ENCODE assay signal across 11 mouse cellular contexts in genomic region chr10:78054633-78055565, GRCm38 (mm10). TPM values are rescaled to one million over a fixed set of nuclear protein-coding genes. Genes with fewer than 3 reads are reported as not detected.
DNase-seq lines count a peak whose midpoint lies in the region; ATAC-seq and TF ChIP-seq lines count a peak whose summit lies in the region.
"Had no signal": no experiment of that assay in that cellular context is flagged by ENCODE, and none has a peak within 500 bp of the region (broad histone marks: within the 10 kb centered on the region; RNA-seq: fewer than 3 reads in every experiment).

No protein-coding gene starts in this region.

- ATAC-seq in liver, embryonic 11.5 days (replicated peaks; ENCODE audit: low FRiP score) = peak; percentile 49; the same call in 1 of the 2 replicates
- no peak for ATAC-seq in liver, postnatal 0 days
- peak; percentile 18; the same call in 1 of the 2 replicates for ATAC-seq in neutrophil, adult 5-6 weeks (ENCODE audit: extremely low read depth, insufficient number of reproducible peaks, low FRiP score, poor library complexity, severe bottlenecking)
- no peak for ATAC-seq in monocyte, adult 5-6 weeks (replicated peaks; ENCODE audit: insufficient number of reproducible peaks, low FRiP score, low TSS enrichment, poor library complexity, severe bottlenecking)

- TF ChIP-seq CTCF in liver, postnatal 0 days (IDR thresholded peaks at IDR 0.05; ENCODE audit: low read depth) = no peak

- H3K4me3 ChIP-seq in liver, embryonic 11.5 days (ENCODE audit: low read depth, low read length) = no peak overlapping the region
- H3K4me3 ChIP-seq in liver, postnatal 0 days (ENCODE audit: low read depth, low read length) = no peak overlapping the region
- H3K4me3 ChIP-seq: hindbrain, embryonic 13.5 days; megakaryocyte, embryonic 14.5 days had no signal

- 62% methylated on average over 19 of the region's 19 CpGs for WGBS in liver, embryonic 11.5 days
- 54% methylated on average over 19 of the region's 19 CpGs for WGBS in liver, postnatal 0 days (ENCODE audit: insufficient replicate concordance)

- TF ChIP-seq EP300 in liver, postnatal 0 days (IDR thresholded peaks at IDR 0.05; ENCODE audit: low read depth) = no peak

- H3K36me3 ChIP-seq in liver, embryonic 11.5 days (ENCODE audit: control insufficient read depth, insufficient read depth, low read length) = no peaks in the 10 kb centered on the region
- H3K36me3 ChIP-seq in liver, postnatal 0 days (replicated peaks; ENCODE audit: insufficient read depth, low read length) = no peaks in the 10 kb centered on the region
- H3K36me3 ChIP-seq: hindbrain, embryonic 13.5 days had no signal

- H3K27ac ChIP-seq in liver, embryonic 11.5 days (ENCODE audit: low read depth, low read length) = no peak overlapping the region
- no peak overlapping the region for H3K27ac ChIP-seq in liver, postnatal 0 days (ENCODE audit: low read depth)
- H3K27ac ChIP-seq: hindbrain, embryonic 13.5 days had no signal

- H3K4me2 ChIP-seq in liver, embryonic 11.5 days = no peak overlapping the region
- H3K4me2 ChIP-seq in liver, postnatal 0 days (ENCODE audit: low read depth, low read length) = no peak overlapping the region
- H3K4me2 ChIP-seq: hindbrain, embryonic 13.5 days had no signal

- no peak for DNase-seq in liver, embryonic 11.5 days (ENCODE audit: low spot score)
- DNase-seq in liver, postnatal 0 days = no peak
- peak; percentile 42 for DNase-seq in adrenal gland, postnatal 25 days
- DNase-seq in kidney, postnatal 10 days = peak; percentile 41
- DNase-seq in thymus, postnatal 25 days = no peak
- DNase-seq in left cerebral cortex, adult 11 months (ENCODE audit: low spot score) = no peak
- DNase-seq: embryo, embryonic 11 days had no signal

- no peaks in the 10 kb centered on the region for H3K4me1 ChIP-seq in liver, embryonic 11.5 days (replicated peaks; ENCODE audit: control insufficient read depth, insufficient read depth, low read length)
- no peaks in the 10 kb centered on the region for H3K4me1 ChIP-seq in liver, postnatal 0 days (ENCODE audit: insufficient read depth)
- H3K4me1 ChIP-seq: hindbrain, embryonic 13.5 days had no signal

- no peaks in the 10 kb centered on the region for H3K27me3 ChIP-seq in liver, embryonic 11.5 days (replicated peaks; ENCODE audit: control insufficient read depth, insufficient read depth, low read length)
- no peaks in the 10 kb centered on the region for H3K27me3 ChIP-seq in liver, postnatal 0 days (ENCODE audit: insufficient read depth, low read length)
- H3K27me3 ChIP-seq: hindbrain, embryonic 13.5 days had no signal

- no peak overlapping the region for H3K9ac ChIP-seq in liver, embryonic 11.5 days (ENCODE audit: low read depth, low read length)
- H3K9ac ChIP-seq in liver, postnatal 0 days (replicated peaks) = no peak overlapping the region
- H3K9ac ChIP-seq: hindbrain, embryonic 13.5 days had no signal

- H3K9me3 ChIP-seq in liver, embryonic 11.5 days (ENCODE audit: control insufficient read depth, low read length) = no peaks in the 10 kb centered on the region
- no peaks in the 10 kb centered on the region for H3K9me3 ChIP-seq in liver, postnatal 0 days (ENCODE audit: low read length)
- H3K9me3 ChIP-seq: hindbrain, embryonic 13.5 days had no signal

RNA-seq across cellular contexts. Expression of gene Aire, which starts 11.5 kb away (rescaled TPM):
- 0.16 and 0.51 TPM in 2 replicates for polyA plus RNA-seq in liver, embryonic 11.5 days (2014; fragmentation: Nextera tagmentation; extraction: Ambion mirVana)
- not detected in 2 replicates for polyA plus RNA-seq in liver, postnatal 0 days (2015; fragmentation: Nextera tagmentation; extraction: Ambion mirVana)
- not detected in 2 replicates for total RNA-seq in adrenal gland, postnatal 25 days (2021)
- 0.12 and 0.49 TPM in 2 replicates for total RNA-seq in neutrophil, adult 5-6 weeks (2017)
- not detected in 3 replicates for total RNA-seq in monocyte, adult 5-6 weeks (2017)

RNA-seq across cellular contexts. Expression of gene Dnmt3l, which starts 13.2 kb away (rescaled TPM):
- polyA plus RNA-seq in liver, embryonic 11.5 days (2014; fragmentation: Nextera tagmentation; extraction: Ambion mirVana) = not detected in 2 replicates
- polyA plus RNA-seq in liver, postnatal 0 days (2015; fragmentation: Nextera tagmentation; extraction: Ambion mirVana) = not detected in 2 replicates
- total RNA-seq in adrenal gland, postnatal 25 days (2021) = 30.7 and 36.2 TPM in 2 replicates
- not detected in 2 replicates for total RNA-seq in neutrophil, adult 5-6 weeks (2017)
- total RNA-seq in monocyte, adult 5-6 weeks (2017) = not detected in 3 replicates
- polyA plus RNA-seq: hindbrain, embryonic 13.5 days had no signal

RNA-seq across cellular contexts. Expression of gene Icosl, which starts 14.2 kb away (rescaled TPM):
- 3.5 and 4.2 TPM in 2 replicates for polyA plus RNA-seq in liver, embryonic 11.5 days (2014; fragmentation: Nextera tagmentation; extraction: Ambion mirVana)
- polyA plus RNA-seq in liver, postnatal 0 days (2015; fragmentation: Nextera tagmentation; extraction: Ambion mirVana) = 0.86 and 1.2 TPM in 2 replicates
- total RNA-seq in adrenal gland, postnatal 25 days (2021) = 26.3 and 36.0 TPM in 2 replicates
- total RNA-seq in neutrophil, adult 5-6 weeks (2017) = 128 and 134 TPM in 2 replicates
- total RNA-seq in monocyte, adult 5-6 weeks (2017) = 10.0 to 15.9 TPM (median 12.7 TPM) in 3 replicates

RNA-seq across cellular contexts. Expression of gene Pfkl, which starts 45.0 kb away (rescaled TPM):
- 245 and 255 TPM in 2 replicates for polyA plus RNA-seq in liver, embryonic 11.5 days (2014; fragmentation: Nextera tagmentation; extraction: Ambion mirVana)
- polyA plus RNA-seq in liver, postnatal 0 days (2015; fragmentation: Nextera tagmentation; extraction: Ambion mirVana) = 23.5 and 31.3 TPM in 2 replicates
- 91.4 and 96.0 TPM in 2 replicates for total RNA-seq in adrenal gland, postnatal 25 days (2021)
- 37.7 and 41.0 TPM in 2 replicates for total RNA-seq in neutrophil, adult 5-6 weeks (2017)
- total RNA-seq in monocyte, adult 5-6 weeks (2017) = 46.0 to 51.9 TPM (median 46.4 TPM) in 3 replicates

Comparison
In these comparisons a context has a peak if more than half of its experiments do, and no peak if none do; other contexts are left out.
1. ATAC-seq: peak in liver, embryonic 11.5 days (single experiment) and neutrophil, adult 5-6 weeks (single experiment); none in liver, postnatal 0 days (single experiment) and monocyte, adult 5-6 weeks (single experiment).
2. DNase-seq: peak in adrenal gland, postnatal 25 days (single experiment) and kidney, postnatal 10 days (single experiment); none in liver, embryonic 11.5 days (single experiment), liver, postnatal 0 days (single experiment), thymus, postnatal 25 days (single experiment) and left cerebral cortex, adult 11 months (single experiment).
3. RNA of gene Dnmt3l, which starts 13.2 kb away (total RNA-seq): 30.7 to 36.2 TPM in adrenal gland, postnatal 25 days; not detected in neutrophil, adult 5-6 weeks and not detected in monocyte, adult 5-6 weeks; every median in the first group is over 10 times any median in the second.